Mouse (Mus musculus) NIH3T3 (cell line): Measurements from ENCODE around the gene Cyp17a1.

Source experiments
- DNase-seq: peaks from one replicate; pipeline ENCODE4 v3.0.0-alpha.2; 2012; ENCODE audit warnings: low read depth

The Cyp17a1 gene

DNA sequence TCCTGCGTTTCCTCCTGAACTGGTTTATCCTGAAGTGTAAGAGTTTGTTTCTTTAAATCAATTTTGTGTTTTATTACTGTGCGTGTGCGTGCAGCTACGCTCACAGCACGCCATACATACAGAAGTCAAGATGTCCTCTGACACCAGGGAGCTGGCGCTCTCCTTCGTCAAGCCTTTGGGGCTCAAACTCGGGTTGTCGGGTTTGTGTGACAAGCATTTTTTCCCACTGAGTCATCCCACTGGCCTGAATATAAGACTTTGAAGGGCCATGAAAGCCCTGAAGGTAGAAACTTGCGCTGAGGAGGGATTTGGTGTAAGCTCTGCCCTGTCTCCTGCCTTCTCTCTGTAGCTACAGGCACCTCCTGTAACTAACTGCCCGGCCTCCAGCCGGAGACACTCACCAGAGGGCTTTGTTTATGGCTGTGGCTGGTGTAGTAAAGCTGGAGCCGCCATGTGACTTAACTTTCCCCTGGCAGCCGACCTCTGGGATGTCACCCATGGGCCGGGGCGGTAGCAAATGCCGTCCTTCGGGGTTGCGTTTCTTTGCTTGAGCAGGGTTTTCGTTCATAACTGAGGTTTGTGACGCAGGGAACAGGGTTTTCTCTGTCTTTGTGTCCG lies 30.7 kb downstream of the Cyp17a1 start:
- peak; percentile 43 for DNase-seq

GRCm38 (mm10) chr19:46641420-46642085 lies 31.4 kb downstream of the Cyp17a1 start:
- DNase-seq = peak; percentile 30

GRCm38 (mm10) chr19:46640780-46641179 lies 32.2 kb downstream of the Cyp17a1 start:
- no peak for DNase-seq

DNA sequence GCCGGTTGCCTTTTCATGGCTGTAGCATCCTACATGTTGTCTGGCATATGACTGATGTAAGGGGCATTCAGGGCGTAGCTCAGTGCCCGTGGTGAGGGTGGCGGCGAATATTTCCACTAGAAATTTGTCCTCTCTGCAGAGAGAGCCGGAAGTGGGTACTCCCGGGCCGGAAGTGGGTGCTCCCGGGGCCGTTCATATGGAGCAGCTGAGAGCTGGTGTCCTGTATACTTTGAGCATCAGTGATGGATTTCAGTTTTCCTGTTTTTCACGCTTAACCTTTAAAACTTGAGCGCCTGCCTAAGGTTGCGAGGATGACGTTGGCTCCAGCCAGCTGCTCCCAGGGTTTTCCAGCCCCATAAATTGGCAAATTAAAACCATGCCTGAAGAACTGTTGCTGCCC lies 33.5 kb downstream of the Cyp17a1 start:
- no peak for DNase-seq

GRCm38 (mm10) chr19:46639053-46639452 lies 33.9 kb downstream of the Cyp17a1 start:
- DNase-seq = no peak

DNA sequence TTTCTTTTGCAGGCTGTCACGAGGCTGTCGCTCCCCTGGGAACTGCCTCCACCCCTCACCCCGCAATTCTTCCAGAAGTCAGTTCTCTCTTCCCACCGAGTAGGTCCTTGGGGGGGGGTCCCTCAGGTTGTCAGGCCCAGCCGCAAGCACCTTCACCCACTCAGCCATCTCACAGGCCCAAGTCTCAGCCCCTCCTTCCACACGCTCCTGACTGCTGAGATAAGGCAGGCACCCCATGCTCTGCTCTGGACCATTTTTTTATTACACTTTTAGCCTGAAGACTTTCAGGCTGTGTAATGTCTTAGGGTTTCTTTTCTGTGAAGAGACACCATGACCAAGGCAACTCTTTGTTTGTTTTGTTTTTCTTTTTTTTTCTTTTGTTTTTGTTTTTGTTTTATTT lies 35.4 kb downstream of the Cyp17a1 start:
- DNase-seq = no peak

DNA sequence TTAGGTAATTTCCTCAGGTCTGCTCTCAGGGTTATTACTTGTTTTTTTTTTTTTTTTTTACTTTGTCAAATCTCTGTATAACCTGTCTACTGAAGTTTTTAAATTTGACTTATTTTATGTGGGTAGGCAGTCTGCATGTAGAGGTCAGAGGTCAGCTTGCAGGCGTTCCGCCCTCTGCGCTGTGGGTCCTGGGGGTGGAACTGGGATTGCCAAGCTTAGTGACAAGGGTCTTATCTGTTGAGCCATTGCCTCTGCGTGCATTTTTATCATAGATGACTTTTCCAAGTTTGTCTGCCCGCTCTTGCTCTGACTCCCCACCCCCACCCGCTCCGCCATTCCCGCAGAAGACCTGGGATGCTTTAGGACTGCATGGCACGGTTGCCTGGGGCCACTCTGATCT lies 37.2 kb downstream of the Cyp17a1 start:
- no peak for DNase-seq

DNA sequence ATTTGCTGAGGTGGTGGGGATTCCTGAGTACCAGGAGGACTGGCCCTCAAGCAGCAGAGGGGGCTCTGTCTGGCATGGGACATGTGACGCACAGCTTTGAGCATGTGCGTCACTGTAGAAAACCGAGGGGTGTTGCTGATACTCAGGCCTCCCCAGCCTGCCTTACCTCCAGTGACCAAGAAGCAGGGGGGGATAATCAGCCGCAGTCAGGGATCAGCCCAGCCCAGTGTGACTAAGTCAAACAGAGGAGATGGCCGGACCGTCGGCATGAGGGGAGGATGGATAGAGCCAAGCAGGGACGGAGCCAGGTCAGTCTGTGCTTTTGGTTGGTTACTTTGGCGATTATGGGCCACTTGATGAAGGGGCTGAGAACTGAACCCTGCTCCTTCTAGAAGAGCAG lies 41.3 kb downstream of the Cyp17a1 start:
- DNase-seq = no peak

DNA sequence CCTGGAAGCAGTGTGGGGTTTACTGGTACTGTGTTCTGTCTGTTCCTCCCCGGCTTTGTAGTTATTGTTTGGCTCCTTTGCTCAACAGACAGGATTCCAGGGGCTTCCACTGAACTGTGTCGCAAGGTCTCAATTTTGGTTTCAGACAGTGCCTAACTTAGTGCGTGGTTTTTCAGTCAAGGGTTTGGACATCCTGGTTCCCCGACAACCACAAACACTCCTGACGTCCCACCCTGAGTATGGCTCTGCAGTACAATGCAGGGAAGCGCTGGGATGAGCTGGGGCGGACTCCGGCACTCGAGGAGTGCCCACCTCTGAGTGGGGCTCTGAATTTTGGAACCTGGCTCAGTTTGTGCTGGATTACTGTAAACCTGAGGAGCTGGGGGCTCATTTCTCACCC lies 43.2 kb downstream of the Cyp17a1 start:
- DNase-seq = no peak

- DNase-seq = no peak
Measured at GRCm38 (mm10) chr19:46628403-46628802, 44.6 kb downstream of the Cyp17a1 start.

- no peak for DNase-seq
Measured at GRCm38 (mm10) chr19:46625519-46625918, 47.5 kb downstream of the Cyp17a1 start.

GRCm38 (mm10) chr19:46625015-46625414 lies 48.0 kb downstream of the Cyp17a1 start:
- DNase-seq = no peak

DNA sequence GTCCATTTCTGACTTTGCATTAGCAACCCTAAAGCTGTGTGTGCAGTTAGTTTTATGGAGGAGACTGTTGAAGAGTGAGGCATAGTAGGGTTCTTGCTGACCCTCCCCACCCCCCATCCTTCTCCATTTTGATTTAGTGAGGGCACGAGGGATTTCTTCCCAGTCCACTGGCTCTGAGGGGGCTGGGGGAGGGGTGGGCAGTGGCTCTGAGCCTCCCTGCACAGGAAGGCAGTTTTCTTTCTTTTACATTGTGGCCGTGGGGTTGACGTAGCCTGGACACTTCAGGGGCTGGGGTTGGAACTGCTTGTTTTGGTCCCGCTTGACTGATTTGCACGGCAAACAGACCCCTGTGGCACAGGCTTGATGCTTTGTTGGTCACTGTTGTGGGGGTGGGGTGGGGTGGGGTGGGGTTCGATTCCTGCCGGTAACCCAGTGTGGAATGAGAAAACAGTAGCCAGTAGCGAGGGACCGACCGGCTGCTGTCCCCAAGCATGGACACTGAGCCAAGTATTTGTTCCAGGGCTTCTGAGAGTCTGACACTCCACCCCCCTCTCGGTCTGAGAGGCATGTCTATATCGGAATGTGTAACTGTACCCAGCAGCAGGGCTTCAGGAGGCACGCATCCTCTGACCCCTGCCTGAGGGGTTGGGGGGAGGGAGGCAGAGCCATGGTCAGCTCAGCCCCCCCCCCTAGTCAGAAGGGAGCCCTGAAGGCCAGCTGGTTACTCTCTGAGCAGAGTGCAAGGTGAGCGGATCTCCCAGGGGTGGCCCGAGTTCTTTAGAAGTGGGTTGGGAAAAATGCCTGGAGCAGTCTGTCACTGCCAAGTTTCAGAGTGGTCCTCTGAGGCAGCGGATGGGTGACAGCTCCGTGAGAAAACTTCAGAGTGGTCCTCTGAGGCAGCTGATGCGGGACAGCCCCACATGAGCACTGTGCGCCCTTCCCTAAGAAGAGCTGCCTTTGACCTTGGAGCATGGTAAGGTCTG lies 48.9 kb downstream of the Cyp17a1 start:
- DNase-seq = no peak

- no peak for DNase-seq
Measured at GRCm38 (mm10) chr19:46623194-46623667, 49.7 kb downstream of the Cyp17a1 start.

GRCm38 (mm10) chr19:46622659-46623193 lies 50.2 kb downstream of the Cyp17a1 start:
- no peak for DNase-seq

GRCm38 (mm10) chr19:46621236-46622183 lies 51.5 kb downstream of the Cyp17a1 start:
- no peak for DNase-seq

DNA sequence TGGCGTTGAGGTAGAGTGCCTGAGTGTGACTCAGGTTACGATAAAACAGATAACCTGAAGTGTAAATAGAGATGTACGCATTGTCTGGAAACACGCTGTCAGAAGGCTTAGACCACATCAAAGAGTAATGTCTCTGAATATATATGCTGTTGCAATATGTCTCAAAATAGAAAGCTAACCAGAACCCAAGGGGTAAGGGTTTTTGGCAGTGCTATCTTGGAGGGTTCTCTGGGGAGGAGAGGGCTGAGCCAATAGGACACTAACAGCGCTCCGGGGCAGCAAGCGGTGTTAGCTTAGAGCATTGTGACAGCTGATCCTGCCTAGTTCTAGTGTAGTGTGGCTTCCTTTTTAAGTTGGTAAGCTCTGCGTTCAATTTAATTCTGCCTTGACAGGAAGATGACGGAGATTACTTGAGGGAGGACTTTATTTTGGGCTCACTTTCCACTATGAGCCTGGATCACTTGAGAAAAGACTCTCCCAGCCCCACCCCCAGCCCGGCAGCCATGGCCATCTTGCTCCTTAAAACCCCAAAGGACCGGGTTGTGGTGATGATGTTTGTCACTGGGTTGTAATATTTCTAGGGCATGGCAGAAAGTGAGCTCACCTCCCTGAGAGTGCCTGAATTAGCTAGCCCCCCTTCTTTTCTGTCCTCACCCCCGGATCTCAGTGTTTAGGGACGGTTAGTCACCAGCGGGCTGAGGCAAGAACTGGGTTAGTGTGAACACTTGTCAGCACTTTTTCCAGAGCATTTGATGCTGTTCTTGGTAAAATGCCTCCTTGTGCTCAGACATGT lies 52.8 kb downstream of the Cyp17a1 start:
- peak; percentile 61 for DNase-seq

DNA sequence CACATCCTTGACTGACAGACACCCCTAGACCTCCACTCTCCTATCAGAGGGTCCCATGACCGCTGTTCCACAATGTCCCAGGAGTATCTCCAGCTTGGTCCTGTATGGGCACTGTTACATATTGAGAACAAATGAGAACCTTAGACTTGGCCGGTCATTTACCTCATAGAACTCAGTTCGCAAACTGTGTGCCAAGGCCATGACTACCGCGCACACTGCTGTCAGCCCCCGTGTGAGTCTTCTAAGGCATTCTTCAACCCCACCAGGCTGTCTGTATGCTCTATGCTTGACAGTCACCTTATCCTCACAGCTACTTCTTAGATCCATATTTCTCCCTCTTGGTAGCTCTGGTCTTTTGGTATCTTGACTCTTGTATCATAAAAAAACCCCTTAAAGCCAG lies 53.5 kb downstream of the Cyp17a1 start:
- no peak for DNase-seq

GRCm38 (mm10) chr19:46619001-46619400 lies 54.0 kb downstream of the Cyp17a1 start:
- DNase-seq = no peak

- DNase-seq = no peak
Measured at GRCm38 (mm10) chr19:46618322-46618721, 54.6 kb downstream of the Cyp17a1 start.
